In the genomic region with DNA sequence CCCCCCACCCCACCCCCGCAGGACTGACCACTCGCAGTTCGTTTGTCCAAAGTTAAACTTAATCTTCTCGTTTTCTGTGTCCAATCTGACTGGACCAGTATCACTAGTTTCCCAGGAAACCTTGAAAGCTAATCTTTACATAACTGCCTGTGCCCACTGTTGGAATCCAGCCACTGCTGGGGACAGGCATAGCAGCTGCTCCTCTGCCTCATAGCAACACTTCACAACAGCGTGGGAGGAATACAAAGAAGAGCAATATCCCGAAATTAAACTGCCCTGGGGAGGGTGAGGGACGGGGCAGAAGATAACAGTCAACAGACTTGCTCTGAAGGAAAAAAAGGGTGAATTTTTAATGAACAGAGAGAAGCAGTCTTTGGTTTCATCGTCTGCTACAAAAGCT, we compare ENCODE assay signal across 8 mouse cellular contexts.
DNase-seq lines count a peak whose midpoint lies in the region; ATAC-seq and TF ChIP-seq lines count a peak whose summit lies in the region.

No protein-coding gene starts in this region.

- no peaks in the 10 kb centered on the region for H3K9me3 ChIP-seq in limb, embryonic 14.5 days (ENCODE audit: control insufficient read depth, low read length)
- H3K9me3 ChIP-seq in limb, embryonic 10.5 days (replicated peaks), result no peaks in the 10 kb centered on the region

- no peak for TF ChIP-seq POLR2A in limb, embryonic 14.5 days (IDR thresholded peaks at IDR 0.05; ENCODE audit: borderline replicate concordance, extremely low read depth, insufficient read depth, insufficient read length)

- TF ChIP-seq CTCF in left cerebral cortex, adult 2 months (IDR thresholded peaks at IDR 0.05), result no peak

- peak; percentile 50; the same call in 1 of the 2 replicates for ATAC-seq in limb, embryonic 14.5 days (ENCODE audit: low FRiP score, low read depth)

- H3K4me3 ChIP-seq in limb, embryonic 14.5 days (replicated peaks; ENCODE audit: low read length), result no peak overlapping the region
- no peak overlapping the region for H3K4me3 ChIP-seq in limb, embryonic 10.5 days
- peak overlapping the region; percentile 35 for H3K4me3 ChIP-seq in left cerebral cortex, adult 2 months

- no peaks in the 10 kb centered on the region for H3K27me3 ChIP-seq in limb, embryonic 14.5 days (ENCODE audit: control insufficient read depth, insufficient read depth, low read length)
- H3K27me3 ChIP-seq in limb, embryonic 10.5 days (ENCODE audit: low read depth, poor library complexity, severe bottlenecking), result no peaks in the 10 kb centered on the region

- H3K9ac ChIP-seq in limb, embryonic 14.5 days (ENCODE audit: low read depth, low read length, severe bottlenecking), result no peak overlapping the region

- WGBS in limb, embryonic 14.5 days, result 67% methylated on average over 8 of the region's 8 CpGs
- 87% methylated on average over 8 of the region's 8 CpGs for WGBS in limb, embryonic 10.5 days

- no peaks in the 10 kb centered on the region for H3K36me3 ChIP-seq in limb, embryonic 14.5 days (ENCODE audit: control insufficient read depth, insufficient read depth, low read length)
- H3K36me3 ChIP-seq in limb, embryonic 10.5 days, result no peaks in the 10 kb centered on the region

- no peak overlapping the region for H3K4me2 ChIP-seq in limb, embryonic 14.5 days (replicated peaks; ENCODE audit: low read depth, low read length, severe bottlenecking)

- no peak overlapping the region for H3K27ac ChIP-seq in limb, embryonic 14.5 days (replicated peaks; ENCODE audit: low read depth, low read length)
- no peak overlapping the region for H3K27ac ChIP-seq in limb, embryonic 10.5 days
- peak overlapping the region; percentile 80 for H3K27ac ChIP-seq in left cerebral cortex, adult 2 months

- H3K4me1 ChIP-seq in limb, embryonic 14.5 days (ENCODE audit: control insufficient read depth, insufficient read depth, low read length), result no peaks in the 10 kb centered on the region
- no peaks in the 10 kb centered on the region for H3K4me1 ChIP-seq in limb, embryonic 10.5 days

- DNase-seq in limb, embryonic 14.5 days (ENCODE audit: low spot score), result no peak
- no peak for DNase-seq in limb, embryonic 10.5 days (ENCODE audit: low spot score)
- DNase-seq in frontal cortex, postnatal 25 days (ENCODE audit: low spot score in 2 of 2), result peak; percentile 34 to 51
- DNase-seq in left cerebral cortex, adult 2 months (ENCODE audit: extremely low spot score in 1 of 2, low spot score in 2 of 2), result peak; percentile 61 to 72
- peak; percentile 70 for DNase-seq in right cerebral cortex, postnatal 14 days
- no peak for DNase-seq in lung, adult 18-20 months
- no peak for DNase-seq in MN1 (ENCODE audit: low spot score)
- no peak for DNase-seq in lung, postnatal 4 days

- intact Hi-C loops in left cerebral cortex, adult 2 months (cut with DNase I), result loop anchor here (2.0 to 10.0 kb wide), 7 partner anchors 240 to 1168 kb away; partner anchors contain the start of gene Kcnj2

Comparison
In these comparisons a context has a peak if more than half of its experiments do, and no peak if none do; other contexts are left out.
1. DNase-seq: peak in frontal cortex, postnatal 25 days (2 of 2), left cerebral cortex, adult 2 months (2 of 2) and right cerebral cortex, postnatal 14 days (single experiment); none in limb, embryonic 14.5 days (single experiment), limb, embryonic 10.5 days (single experiment), lung, adult 18-20 months (0 of 2), MN1 (single experiment) and lung, postnatal 4 days (0 of 2).